Mouse (Mus musculus) heart, adult 18-20 months (tissue): ENCODE data around the gene Olfr1394. TPM values are rescaled to one million over a fixed set of nuclear protein-coding genes. Genes with fewer than 3 reads are reported as not detected.
"Not testable (repeated sequence)": the region's sequence is repeated elsewhere in the genome, so short reads cannot be mapped to it uniquely, and the experiment has no call there.

Experiments
- DNase-seq, 2 experiments: peaks; one replicate each; pipeline ENCODE4 v3.0.0; 2021 to 2022; ENCODE audit warnings: mixed read lengths in 1 of 2
- long read RNA-seq, 2 experiments: library from polyadenylated mRNA; stranded (forward); transcript quantifications; one replicate each; pipeline ENCODE4 v2.0.0; 2021
- total RNA-seq, 2 experiments: library from RNA; stranded (reverse); gene quantifications; 2 replicates each; pipeline ENCODE4 v1.2.3; 2021

Olfr1394 gene
- total RNA-seq, result not detected
- long read RNA-seq, experiment 1, result 0 reads
- long read RNA-seq, experiment 2, result 0 reads

GRCm38 (mm10) chr11:49154077-49154476 lies at the start of gene Olfr1394:
Gene Olfr1394, plus strand, starts transcription at chr11:49154377.
- peak in 1 of 2 experiments; percentile 12 for DNase-seq

- no peak for DNase-seq
Observed at GRCm38 (mm10) chr11:49105752-49106151, 48.4 kb upstream of the Olfr1394 start.

GRCm38 (mm10) chr11:49107650-49108537 lies 46.3 kb upstream of the Olfr1394 start:
- DNase-seq, result no peak

GRCm38 (mm10) chr11:49108833-49109232 lies 45.3 kb upstream of the Olfr1394 start:
- peak in 1 of 2 experiments; percentile 56 for DNase-seq

GRCm38 (mm10) chr11:49111000-49111399 lies 43.2 kb upstream of the Olfr1394 start:
- no peak for DNase-seq

GRCm38 (mm10) chr11:49112624-49113219 lies 41.5 kb upstream of the Olfr1394 start:
- DNase-seq, result no peak

- DNase-seq, result no peak
Observed at GRCm38 (mm10) chr11:49114158-49114557, 40.0 kb upstream of the Olfr1394 start.

- DNase-seq, result no peak
Observed at GRCm38 (mm10) chr11:49114774-49115173, 39.4 kb upstream of the Olfr1394 start, which contains the start of gene Olfr1396. Gene Olfr1396, minus strand, starts transcription at chr11:49114874.

GRCm38 (mm10) chr11:49119635-49120034 lies 34.5 kb upstream of the Olfr1394 start:
- DNase-seq, result peak in 1 of 2 experiments; percentile 28

- DNase-seq, result no peak
Observed at GRCm38 (mm10) chr11:49124169-49124568, 30.0 kb upstream of the Olfr1394 start.

- DNase-seq, result no peak
Observed at GRCm38 (mm10) chr11:49141974-49142373, 12.2 kb upstream of the Olfr1394 start, which contains the start of gene Olfr1395. Gene Olfr1395, plus strand, starts transcription at chr11:49142274.

- no peak for DNase-seq
Observed at GRCm38 (mm10) chr11:49156821-49157814, 2.9 kb downstream of the Olfr1394 start.

- no peak for DNase-seq
Observed at GRCm38 (mm10) chr11:49168839-49169611, 14.8 kb downstream of the Olfr1394 start.

- DNase-seq, result no peak
Observed at GRCm38 (mm10) chr11:49170576-49170975, 16.4 kb downstream of the Olfr1394 start.

GRCm38 (mm10) chr11:49175345-49175744 lies 21.2 kb downstream of the Olfr1394 start:
- DNase-seq, result no peak

GRCm38 (mm10) chr11:49176047-49176779 lies 22.0 kb downstream of the Olfr1394 start:
- DNase-seq, result not testable (repeated sequence)

- peak in 1 of 2 experiments; percentile 19 for DNase-seq
Observed at GRCm38 (mm10) chr11:49183172-49183571, 29.0 kb downstream of the Olfr1394 start.

- DNase-seq, result no peak
Observed at GRCm38 (mm10) chr11:49186452-49186851, 32.3 kb downstream of the Olfr1394 start.

GRCm38 (mm10) chr11:49186955-49187488 lies 32.8 kb downstream of the Olfr1394 start, which contains the start of gene Btnl9:
Gene Btnl9, minus strand, starts transcription at chr11:49187159.
- peak in 1 of 2 experiments; percentile 24 for DNase-seq

GRCm38 (mm10) chr11:49187701-49188100 lies 33.5 kb downstream of the Olfr1394 start:
- DNase-seq, result no peak
